ENCODE assay signal across 22 mouse cellular contexts in the genomic region with DNA sequence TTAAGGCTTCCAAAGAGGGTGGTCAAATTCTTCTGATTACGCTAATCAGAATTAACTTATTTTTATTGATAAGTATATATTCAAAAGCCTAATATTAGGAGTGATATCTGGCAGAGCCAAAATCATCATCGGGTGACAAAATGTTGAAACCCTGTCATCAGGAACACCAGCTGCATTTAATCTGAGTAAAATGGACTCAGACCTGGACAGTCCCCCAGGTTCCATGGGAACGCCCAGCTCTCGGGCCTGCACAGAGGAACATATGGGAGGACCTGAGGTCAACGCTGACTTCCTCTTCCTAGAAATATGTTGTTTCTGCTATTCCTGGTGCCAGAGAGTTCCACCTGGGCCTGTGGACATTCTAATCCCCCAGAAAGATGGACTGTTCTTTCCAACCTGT.
A peak's percentile ranks its signal among the peaks of the same experiment; 100 is the strongest.
DNase-seq lines count a peak whose midpoint lies in the region; ATAC-seq lines count a peak whose summit lies in the region.
"Had no signal": no experiment of that assay in that cellular context is flagged by ENCODE, and none has a peak within 500 bp of the region (broad histone marks: within the 10 kb centered on the region; RNA-seq: fewer than 3 reads in every experiment).

No protein-coding gene starts in this region.

- no peak overlapping the region for H3K4me2 ChIP-seq in embryonic facial prominence, embryonic 13.5 days
- no peak overlapping the region for H3K4me2 ChIP-seq in intestine, embryonic 14.5 days (ENCODE audit: low read length)
- H3K4me2 ChIP-seq in intestine, embryonic 16.5 days (ENCODE audit: low read depth, low read length) = no peak overlapping the region
- H3K4me2 ChIP-seq in stomach, embryonic 16.5 days (ENCODE audit: low read depth, low read length) = no peak overlapping the region
- H3K4me2 ChIP-seq: embryonic facial prominence, embryonic 12.5 days; heart, embryonic 12.5 days; heart, embryonic 15.5 days; hindbrain, embryonic 14.5 days had no signal

- 75% methylated on average over 5 of the region's 5 CpGs for WGBS in embryonic facial prominence, embryonic 13.5 days
- WGBS in embryonic facial prominence, embryonic 10.5 days = 77% methylated on average over 5 of the region's 5 CpGs
- 79% methylated on average over 5 of the region's 5 CpGs for WGBS in intestine, embryonic 14.5 days
- WGBS in intestine, embryonic 16.5 days = 89% methylated on average over 5 of the region's 5 CpGs
- WGBS in stomach, embryonic 16.5 days = 89% methylated on average over 5 of the region's 5 CpGs

- H3K4me3 ChIP-seq in embryonic facial prominence, embryonic 13.5 days = no peak overlapping the region
- no peak overlapping the region for H3K4me3 ChIP-seq in embryonic facial prominence, embryonic 10.5 days
- no peak overlapping the region for H3K4me3 ChIP-seq in intestine, embryonic 14.5 days (ENCODE audit: low read depth, low read length)
- no peak overlapping the region for H3K4me3 ChIP-seq in intestine, embryonic 16.5 days (ENCODE audit: low read length)
- no peak overlapping the region for H3K4me3 ChIP-seq in stomach, embryonic 16.5 days (replicated peaks; ENCODE audit: low read length)
- H3K4me3 ChIP-seq: embryonic facial prominence, embryonic 12.5 days; heart, embryonic 12.5 days; heart, embryonic 15.5 days had no signal

- no peaks in the 10 kb centered on the region for H3K36me3 ChIP-seq in embryonic facial prominence, embryonic 13.5 days
- no peaks in the 10 kb centered on the region for H3K36me3 ChIP-seq in embryonic facial prominence, embryonic 10.5 days (replicated peaks)
- no peaks in the 10 kb centered on the region for H3K36me3 ChIP-seq in intestine, embryonic 14.5 days (ENCODE audit: control insufficient read depth, insufficient read depth, low read length)
- H3K36me3 ChIP-seq in intestine, embryonic 16.5 days (ENCODE audit: control insufficient read depth, insufficient read depth, low read length) = no peaks in the 10 kb centered on the region
- H3K36me3 ChIP-seq in stomach, embryonic 16.5 days (ENCODE audit: control insufficient read depth, insufficient read depth, low read length) = no peaks in the 10 kb centered on the region
- H3K36me3 ChIP-seq: embryonic facial prominence, embryonic 12.5 days; heart, embryonic 12.5 days; heart, embryonic 15.5 days had no signal

- DNase-seq in embryonic facial prominence, embryonic 10.5 days (ENCODE audit: low spot score) = no peak
- peak; percentile 31 for DNase-seq in intestine, embryonic 14.5 days (ENCODE audit: low spot score)
- DNase-seq in urinary bladder, adult 18-20 months (ENCODE audit: low spot score in 2 of 2) = no peak
- DNase-seq: adrenal gland, adult 8-10 months; adrenal gland, postnatal 25 days; cerebellum, adult 9-10 months; forebrain, postnatal 0 days; gastrocnemius, postnatal 25 days; heart, postnatal 10 days; heart, postnatal 4 days; kidney, adult 11 months had no signal

- H3K9ac ChIP-seq in embryonic facial prominence, embryonic 13.5 days = no peak overlapping the region
- no peak overlapping the region for H3K9ac ChIP-seq in intestine, embryonic 14.5 days (ENCODE audit: low read length)
- H3K9ac ChIP-seq in intestine, embryonic 16.5 days (ENCODE audit: low read depth, low read length) = no peak overlapping the region
- no peak overlapping the region for H3K9ac ChIP-seq in stomach, embryonic 16.5 days (ENCODE audit: low read length)
- H3K9ac ChIP-seq: embryonic facial prominence, embryonic 12.5 days; forebrain, postnatal 0 days; heart, embryonic 12.5 days; heart, embryonic 15.5 days; hindbrain, embryonic 14.5 days had no signal

- peaks cover 23% of the 10 kb centered on the region for H3K4me1 ChIP-seq in embryonic facial prominence, embryonic 13.5 days
- 0 out of 2 replicates have a peak, but pooled peaks cover 15% of the 10 kb centered on the region for H3K4me1 ChIP-seq in embryonic facial prominence, embryonic 10.5 days
- peaks cover 4% of the 10 kb centered on the region; the same call in 1 of the 2 replicates for H3K4me1 ChIP-seq in intestine, embryonic 14.5 days (replicated peaks; ENCODE audit: control insufficient read depth, insufficient read depth, low read length)
- no peaks in the 10 kb centered on the region for H3K4me1 ChIP-seq in intestine, embryonic 16.5 days (ENCODE audit: control insufficient read depth, insufficient read depth, low read length)
- H3K4me1 ChIP-seq in stomach, embryonic 16.5 days (ENCODE audit: control insufficient read depth, insufficient read depth, low read length) = 0 out of 2 replicates have a peak, but pooled peaks cover 16% of the 10 kb centered on the region

- 0 out of 2 replicates have a peak overlapping the region, but pooled peaks have one; percentile 57 for H3K27ac ChIP-seq in embryonic facial prominence, embryonic 13.5 days
- H3K27ac ChIP-seq in embryonic facial prominence, embryonic 10.5 days (replicated peaks) = no peak overlapping the region
- H3K27ac ChIP-seq in intestine, embryonic 14.5 days (ENCODE audit: low read depth) = no peak overlapping the region
- no peak overlapping the region for H3K27ac ChIP-seq in intestine, embryonic 16.5 days (ENCODE audit: low read length)
- peak overlapping the region; percentile 79 for H3K27ac ChIP-seq in stomach, embryonic 16.5 days (ENCODE audit: low read length)
- H3K27ac ChIP-seq: embryonic facial prominence, embryonic 12.5 days; heart, embryonic 15.5 days; hindbrain, embryonic 14.5 days; hindbrain, postnatal 0 days had no signal

- no peaks in the 10 kb centered on the region for H3K27me3 ChIP-seq in embryonic facial prominence, embryonic 13.5 days
- no peaks in the 10 kb centered on the region for H3K27me3 ChIP-seq in embryonic facial prominence, embryonic 10.5 days (replicated peaks; ENCODE audit: low read depth, poor library complexity, severe bottlenecking)
- no peaks in the 10 kb centered on the region for H3K27me3 ChIP-seq in intestine, embryonic 14.5 days (replicated peaks; ENCODE audit: control insufficient read depth, insufficient read depth, low read length)
- H3K27me3 ChIP-seq in intestine, embryonic 16.5 days (replicated peaks; ENCODE audit: control insufficient read depth, insufficient read depth, low read length) = no peaks in the 10 kb centered on the region
- H3K27me3 ChIP-seq in stomach, embryonic 16.5 days (ENCODE audit: control insufficient read depth, insufficient read depth, low read length) = no peaks in the 10 kb centered on the region
- H3K27me3 ChIP-seq: embryonic facial prominence, embryonic 12.5 days; heart, embryonic 12.5 days had no signal

- H3K9me3 ChIP-seq in embryonic facial prominence, embryonic 13.5 days = no peaks in the 10 kb centered on the region
- H3K9me3 ChIP-seq in embryonic facial prominence, embryonic 10.5 days = no peaks in the 10 kb centered on the region
- no peaks in the 10 kb centered on the region for H3K9me3 ChIP-seq in intestine, embryonic 14.5 days (ENCODE audit: control insufficient read depth, low read length)
- no peaks in the 10 kb centered on the region for H3K9me3 ChIP-seq in intestine, embryonic 16.5 days (ENCODE audit: control insufficient read depth, low read length)
- H3K9me3 ChIP-seq in stomach, embryonic 16.5 days (replicated peaks; ENCODE audit: control insufficient read depth, low read length) = no peaks in the 10 kb centered on the region
- H3K9me3 ChIP-seq: embryonic facial prominence, embryonic 12.5 days; heart, embryonic 12.5 days; heart, embryonic 15.5 days had no signal

- ATAC-seq in embryonic facial prominence, embryonic 13.5 days (ENCODE audit: insufficient number of reproducible peaks, insufficient read depth, low FRiP score, low TSS enrichment, low read depth) = no peak
- ATAC-seq in intestine, embryonic 14.5 days (replicated peaks; ENCODE audit: low FRiP score, low TSS enrichment, low read depth) = no peak
- no peak for ATAC-seq in intestine, embryonic 16.5 days
- no peak for ATAC-seq in stomach, embryonic 16.5 days (ENCODE audit: insufficient read depth, low FRiP score)
- ATAC-seq: activated CD4-positive, CD25-positive, alpha-beta regulatory T cell, adult 4 months; forebrain, embryonic 14.5 days; forebrain, postnatal 0 days; hindbrain, postnatal 0 days; inflammation-experienced regulatory T-cells, adult 6 months had no signal

Comparison
In these comparisons a context has a peak if more than half of its experiments do, and no peak if none do; other contexts are left out.
1. H3K27ac ChIP-seq: peak in embryonic facial prominence, embryonic 13.5 days (single experiment) and stomach, embryonic 16.5 days (single experiment); none in embryonic facial prominence, embryonic 10.5 days (single experiment), intestine, embryonic 14.5 days (single experiment) and intestine, embryonic 16.5 days (single experiment).